Mouse (Mus musculus): Measurements from ENCODE around the gene S1pr5.

GRCm38 (mm10) chr9:21224576-21225414 is 23.4 kb downstream of the S1pr5 start:
- no peak for TF ChIP-seq POLR2A (IDR thresholded peaks at IDR 0.05; ENCODE audit: borderline replicate concordance, low read depth, low read length)
- TF ChIP-seq CTCF (IDR thresholded peaks at IDR 0.05; ENCODE audit: low read depth, low read length): no peak

All from bone marrow macrophage, adult 2 months (primary cell).